Mouse (Mus musculus): Measurements from ENCODE around the gene Cpa2.

Gene Cpa2

DNA sequence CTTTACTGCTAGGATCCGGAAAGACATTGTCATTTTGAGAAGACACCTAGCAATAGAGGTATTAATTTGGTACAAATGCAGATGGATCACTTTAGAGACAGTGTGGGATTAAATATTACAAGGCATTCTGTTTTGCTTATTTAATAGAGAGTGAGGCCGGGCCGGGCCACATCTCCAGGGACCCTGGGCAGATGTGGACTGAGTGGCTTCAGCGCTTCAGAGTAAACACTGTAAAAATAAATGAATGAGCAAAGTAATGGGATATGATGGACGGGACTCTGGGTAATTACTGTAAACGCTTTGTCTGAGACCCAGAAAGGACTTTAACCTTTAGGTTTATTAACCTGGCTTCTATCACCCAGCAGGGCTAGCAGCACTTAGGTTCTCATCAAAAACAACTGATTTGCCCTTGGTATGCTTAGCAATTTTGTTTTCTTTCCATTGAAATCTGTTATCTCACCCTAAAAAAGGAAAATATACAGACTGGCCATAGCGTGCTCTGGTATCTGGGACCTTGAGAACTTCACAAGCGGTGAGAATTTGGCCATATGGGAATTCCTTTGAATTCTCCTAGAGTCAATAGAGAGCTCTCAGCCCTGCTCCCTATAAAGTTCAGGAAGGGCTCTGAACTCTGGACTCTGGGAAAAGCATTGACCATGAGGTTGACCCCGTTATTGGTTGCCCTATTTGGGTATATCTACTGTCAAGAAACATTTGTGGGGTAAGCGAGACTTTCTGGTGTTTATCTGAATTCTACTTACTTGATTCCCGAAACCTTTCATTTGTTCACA is at the start of gene Cpa2:
Gene Cpa2 (plus strand): TSS at position 574 of the 791 bp plus-strand sequence.
- no peak for DNase-seq

DNA sequence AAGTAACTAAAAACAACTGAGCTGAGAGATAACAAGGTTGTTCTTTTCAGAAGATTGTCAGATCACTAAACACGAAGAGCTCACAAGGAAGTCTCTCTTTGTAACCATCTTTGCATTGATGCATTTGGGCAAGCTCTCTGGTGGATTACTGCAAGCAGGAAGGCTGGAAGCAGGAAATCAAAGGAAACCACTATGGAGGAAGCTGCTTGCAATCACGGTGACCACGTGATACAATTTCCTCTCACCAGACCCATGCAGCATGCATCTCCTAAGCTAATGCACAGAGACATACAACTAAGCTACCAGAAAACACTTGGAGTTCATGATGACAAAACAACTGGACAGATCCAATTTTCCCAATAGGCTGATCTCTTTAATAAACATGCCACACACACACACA is 42.3 kb upstream of the Cpa2 start:
- DNase-seq, result no peak

DNA sequence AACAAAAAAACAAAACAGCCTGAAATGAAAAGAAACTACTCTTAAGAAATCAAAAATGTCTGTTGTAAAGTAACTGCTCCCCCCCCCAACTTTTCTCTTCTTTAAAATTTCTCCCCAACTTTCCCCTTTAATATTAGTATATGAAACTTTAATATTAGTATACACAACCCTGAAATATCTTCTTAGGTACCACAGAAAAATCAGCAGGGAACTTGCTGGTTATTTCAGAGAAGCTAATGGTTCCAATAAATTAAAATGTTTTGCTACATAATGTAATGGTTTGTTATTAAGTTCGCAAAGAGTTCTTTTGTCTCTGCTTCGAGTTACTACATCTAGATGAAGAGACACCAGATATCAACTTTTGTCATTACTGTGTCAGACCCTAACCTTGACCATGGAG is 32.6 kb upstream of the Cpa2 start:
- DNase-seq, result no peak

DNA sequence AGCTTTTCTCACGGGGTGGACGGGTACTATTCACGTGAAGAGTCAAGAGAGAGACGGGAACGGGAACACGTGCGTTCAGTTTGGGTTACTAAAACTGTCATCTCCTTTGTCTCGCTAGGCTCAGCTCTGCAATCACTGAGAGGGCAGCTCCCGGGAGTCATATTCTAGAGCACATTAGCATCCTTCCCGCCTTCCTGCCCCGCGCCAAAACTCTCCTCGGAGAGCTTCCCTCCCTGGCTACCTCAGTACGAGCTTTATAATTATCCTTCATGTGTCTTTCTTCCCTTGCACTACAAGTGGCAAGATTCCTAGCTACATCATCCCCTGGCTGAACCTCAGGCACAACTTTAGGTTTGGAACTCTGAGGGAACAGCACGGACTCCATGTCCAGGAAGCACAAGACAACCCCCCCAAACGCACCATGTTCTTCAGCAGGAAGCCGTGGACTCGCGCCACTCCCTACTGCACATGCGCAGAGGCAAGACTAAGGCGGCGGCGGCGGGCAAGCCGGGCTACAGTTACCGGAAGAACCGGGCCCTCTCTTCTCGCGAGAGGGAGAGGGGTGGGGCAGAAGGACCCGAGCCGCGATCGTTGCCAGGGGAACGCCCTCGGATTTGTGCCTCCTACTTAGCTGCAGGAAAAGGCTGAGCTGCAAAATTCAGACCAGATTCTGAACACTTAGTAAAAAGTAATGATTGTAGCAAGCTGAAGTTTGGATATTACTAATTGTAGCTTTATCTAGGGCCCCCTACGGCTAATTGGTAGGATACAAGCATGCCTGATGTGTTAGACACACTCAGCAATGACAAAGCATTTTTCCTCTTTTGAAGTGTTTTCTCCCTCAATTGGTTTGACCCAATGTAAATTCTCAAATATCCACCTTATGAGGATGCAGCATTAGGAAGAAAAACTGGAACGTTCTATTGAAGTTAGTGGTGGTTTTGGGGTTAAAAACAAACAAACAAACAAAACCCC is 31.8 kb upstream of the Cpa2 start, which contains the start of the genes Tmem209 and Ssmem1:
Gene Tmem209 (minus strand): TSS at position 519 of the 975 bp plus-strand sequence.
Gene Ssmem1 (plus strand): TSS at position 585 of the 975 bp plus-strand sequence.
- DNase-seq, result peak; percentile 98

DNA sequence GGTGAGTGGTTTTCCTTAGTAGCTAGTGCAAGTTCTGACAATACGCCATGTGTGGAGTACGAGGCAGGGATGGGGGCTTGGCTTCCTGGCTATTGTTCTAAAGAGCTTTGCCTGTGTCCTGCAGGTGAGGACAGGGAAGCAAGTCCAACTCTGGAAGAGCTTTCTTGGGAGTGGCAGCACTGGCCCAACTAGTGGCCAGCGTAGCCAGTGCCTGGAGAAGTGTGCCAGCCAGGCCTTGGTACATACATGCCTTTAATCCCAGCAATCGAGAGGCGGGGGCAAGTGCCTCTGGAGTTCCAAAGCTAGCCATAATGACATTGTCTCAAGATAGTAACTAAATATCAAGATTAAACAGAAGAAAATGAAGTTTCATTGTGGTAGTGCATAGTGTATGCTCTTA is 31.1 kb upstream of the Cpa2 start:
- DNase-seq, result peak; percentile 45

DNA sequence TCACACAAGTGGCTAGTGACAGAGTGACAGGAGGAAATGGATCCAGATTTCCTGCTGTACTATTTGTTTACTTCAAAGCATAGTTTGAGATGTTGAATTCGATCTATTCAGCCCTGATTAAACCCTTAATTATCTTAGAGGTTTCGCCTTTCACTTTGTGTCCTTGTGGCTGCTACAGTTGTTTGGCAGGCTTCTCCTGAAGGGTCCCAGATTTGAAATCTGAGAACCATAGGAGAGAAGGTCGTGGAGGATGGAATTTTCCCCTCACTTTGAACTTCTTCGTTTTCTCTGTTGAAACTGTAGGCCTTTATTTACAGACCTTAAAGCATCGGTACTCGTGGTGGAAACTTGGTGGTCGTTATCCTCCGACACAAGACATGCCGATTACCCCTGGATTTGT is 27.1 kb upstream of the Cpa2 start:
- no peak for DNase-seq

DNA sequence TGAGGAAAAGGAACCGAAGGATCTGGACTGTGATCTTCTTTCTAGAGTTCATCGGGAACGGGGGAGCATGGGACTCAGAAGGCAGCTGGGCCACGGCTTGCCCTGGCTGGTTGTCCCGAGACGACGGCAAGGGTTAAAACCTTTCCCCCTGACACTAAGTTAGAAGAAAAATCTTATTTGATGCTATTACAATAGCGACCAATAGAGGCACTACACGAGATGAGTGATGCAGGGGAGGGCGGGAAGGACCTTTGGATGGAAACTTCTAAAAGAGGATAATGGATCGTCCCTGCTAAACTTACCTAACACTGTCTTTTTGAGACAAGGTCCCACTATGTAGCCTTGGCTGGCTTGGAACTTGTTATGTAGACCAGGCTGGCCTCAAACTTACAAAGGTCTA is 21.0 kb upstream of the Cpa2 start:
- DNase-seq, result no peak

DNA sequence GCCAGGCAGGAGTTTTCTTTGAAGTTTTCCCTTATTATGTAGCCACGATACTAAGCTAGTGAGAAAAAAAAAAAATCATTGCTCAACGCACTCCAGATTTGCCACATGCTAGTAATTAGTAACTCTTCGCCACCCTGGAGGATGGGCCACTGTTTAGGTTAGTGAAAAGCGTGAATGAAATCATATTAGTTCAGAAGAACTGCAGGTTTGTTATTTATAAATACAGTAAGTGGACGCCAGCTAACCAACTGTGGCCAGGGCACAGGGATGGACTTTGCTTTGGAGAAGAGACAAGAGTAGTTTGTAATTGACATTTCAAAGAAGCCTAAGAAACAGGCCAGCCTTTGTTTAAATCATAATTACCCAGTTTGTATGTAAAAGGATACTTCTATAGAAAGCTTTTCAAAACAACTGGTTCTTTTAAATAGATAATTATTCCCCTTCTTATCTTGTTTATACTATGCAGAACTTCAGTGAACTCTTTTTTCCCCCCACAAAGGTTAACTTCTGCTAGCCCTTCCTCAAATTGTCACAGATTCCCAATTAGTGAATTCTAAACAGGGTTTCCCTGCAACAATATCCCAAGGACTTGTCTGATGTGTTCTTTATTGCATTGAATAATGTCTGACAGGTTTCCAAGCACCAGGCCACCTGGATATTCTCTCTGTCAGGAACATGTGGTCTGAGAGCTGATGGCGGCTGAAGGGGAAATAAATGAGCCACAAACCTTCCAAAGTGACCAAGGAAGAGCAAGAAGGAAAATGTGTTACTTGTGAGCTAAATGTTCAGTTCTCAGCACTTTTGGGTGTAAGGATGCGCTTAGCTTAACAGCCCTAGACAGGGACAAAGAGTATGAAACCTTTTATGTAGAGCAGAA is 15.7 kb upstream of the Cpa2 start:
- DNase-seq, result no peak

DNA sequence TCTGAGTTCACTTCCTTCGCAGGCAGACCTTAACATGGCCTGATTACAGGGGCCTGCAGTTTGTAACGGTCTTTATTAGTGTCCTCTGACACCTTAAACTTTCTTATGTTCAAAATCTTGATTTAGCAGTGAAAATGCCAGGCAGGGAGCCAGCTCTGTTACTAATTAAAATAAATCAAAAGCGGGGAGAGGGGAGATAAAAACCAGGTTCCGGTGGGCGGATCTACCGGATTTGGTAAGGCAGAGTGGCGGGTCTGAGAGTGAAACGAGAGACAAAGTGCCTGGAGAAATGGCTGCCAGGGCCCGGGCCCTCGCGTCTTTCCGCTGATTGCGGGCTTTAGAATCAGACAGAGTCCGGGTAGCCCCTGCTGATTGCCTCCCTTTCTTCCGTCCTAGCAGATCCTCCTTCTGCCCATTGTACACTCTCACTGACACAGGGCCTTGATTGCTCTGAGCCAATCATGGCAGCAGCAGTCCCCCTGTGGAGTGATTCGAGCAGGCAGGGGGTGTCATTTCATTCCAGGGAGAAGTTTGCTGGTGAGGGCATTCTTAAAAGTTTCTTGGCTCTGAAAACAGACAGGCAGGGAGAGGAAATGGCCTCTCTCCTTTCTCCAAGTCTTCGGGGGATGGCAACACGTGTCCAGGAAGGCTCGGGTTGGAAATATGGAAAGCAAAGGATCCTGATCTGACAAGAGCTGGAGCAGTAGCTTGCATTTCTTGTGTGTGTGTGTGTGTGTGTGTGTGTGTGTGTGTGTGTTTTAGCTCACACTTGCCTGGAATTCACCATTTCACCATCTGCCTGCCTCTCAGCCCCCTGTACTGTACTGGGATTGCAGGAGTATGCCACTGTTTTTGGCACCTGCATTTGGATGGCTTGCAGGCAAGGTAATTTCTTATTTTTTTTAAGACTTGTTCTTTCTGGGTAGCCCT is 14.5 kb upstream of the Cpa2 start:
- DNase-seq, result no peak

DNA sequence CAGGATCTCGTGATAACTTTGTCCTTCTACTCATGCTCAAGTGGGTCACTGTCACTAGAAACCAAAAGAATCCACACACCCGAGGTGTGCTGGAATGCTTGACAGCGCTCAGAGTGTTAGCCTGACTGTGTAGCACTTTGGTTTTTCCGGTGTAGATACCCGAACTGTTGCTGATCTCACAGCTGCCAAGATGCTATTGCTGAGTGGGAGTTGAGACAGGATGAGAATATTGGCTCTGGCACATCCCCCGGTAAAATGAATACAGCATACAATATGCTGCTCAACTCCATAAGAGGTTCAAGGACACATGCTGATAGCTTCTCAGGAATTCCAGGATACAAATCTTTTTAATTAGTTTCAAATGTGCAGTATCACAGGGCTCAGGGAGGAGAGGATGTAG is 12.6 kb upstream of the Cpa2 start:
- DNase-seq, result no peak

DNA sequence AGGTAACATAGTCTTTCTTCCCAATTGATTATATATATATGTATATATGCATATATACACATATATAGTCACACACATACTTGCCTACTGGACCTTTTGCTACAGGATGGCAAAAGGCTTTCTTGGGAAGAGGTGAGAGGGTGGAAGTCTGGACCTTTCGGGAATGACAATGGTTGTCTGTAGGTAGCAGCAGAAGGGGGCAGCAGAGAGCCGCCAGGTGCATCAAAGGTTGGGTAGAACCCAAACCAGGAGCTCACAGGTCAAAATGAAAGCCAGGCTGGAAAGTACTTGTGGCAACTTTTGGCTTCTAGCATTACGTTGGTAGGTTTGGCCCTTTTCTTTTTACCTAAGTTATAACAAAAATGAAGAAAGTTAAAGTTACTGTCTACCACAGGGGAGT is 6.0 kb upstream of the Cpa2 start:
- DNase-seq, result peak; percentile 49

DNA sequence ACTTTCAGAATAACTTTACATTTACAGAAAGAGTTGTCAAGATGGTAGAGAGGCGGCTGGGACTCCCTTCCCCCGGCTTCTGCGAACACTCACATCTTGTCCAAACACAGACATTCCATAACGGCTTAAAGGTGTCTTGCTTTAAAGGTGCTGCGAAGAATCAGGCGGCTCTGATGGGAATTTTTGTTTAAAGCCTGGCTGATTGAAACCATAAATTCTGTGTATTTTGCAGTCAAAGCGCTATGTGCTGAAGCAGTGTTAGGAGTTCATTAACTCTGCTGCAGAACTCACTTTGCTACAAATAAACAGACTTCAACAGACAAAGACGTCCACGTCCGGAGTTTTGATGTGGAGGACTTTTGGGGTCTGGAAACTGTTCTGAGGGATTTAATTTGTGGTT is 3.1 kb upstream of the Cpa2 start:
- DNase-seq, result no peak

DNA sequence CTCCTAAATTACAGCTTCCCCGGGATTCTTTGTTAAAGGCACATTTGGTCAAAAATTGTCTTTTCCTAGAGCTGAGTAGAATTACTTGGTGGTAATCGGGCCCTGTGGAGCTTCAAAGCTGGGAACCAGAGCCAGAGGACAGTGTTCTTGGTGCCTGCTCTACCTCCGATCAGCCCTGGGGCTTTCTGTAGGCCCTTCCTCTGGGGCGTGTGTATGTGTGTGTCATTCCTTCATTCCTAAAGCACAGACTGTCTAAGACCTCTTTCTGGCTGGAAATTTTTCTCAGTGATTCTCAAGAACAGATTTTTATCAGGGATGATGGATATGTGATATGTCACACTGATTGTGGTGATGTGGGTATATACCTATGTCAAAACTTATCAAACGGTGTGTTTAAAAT is 2.6 kb upstream of the Cpa2 start:
- DNase-seq, result no peak

DNA sequence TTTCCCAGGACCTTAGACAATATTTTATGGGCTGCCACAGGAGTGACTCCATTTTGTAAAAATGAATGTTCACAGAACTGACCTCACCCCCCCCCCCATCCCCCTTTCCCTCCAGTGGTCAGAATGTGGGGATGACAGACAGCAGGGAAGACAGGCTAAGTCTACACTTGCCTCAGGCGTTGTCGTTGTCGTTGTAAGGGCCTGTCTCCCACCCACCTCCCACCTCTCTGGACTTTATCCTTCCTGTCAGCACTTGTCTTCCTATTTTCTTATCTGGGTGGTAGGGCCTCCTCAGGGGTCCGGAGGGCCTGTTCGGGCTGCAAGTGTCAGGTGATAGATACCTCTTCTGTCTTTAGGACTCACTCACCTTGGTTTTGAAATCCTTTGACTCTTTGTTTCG is 895 bp downstream of the Cpa2 start:
- DNase-seq, result no peak

DNA sequence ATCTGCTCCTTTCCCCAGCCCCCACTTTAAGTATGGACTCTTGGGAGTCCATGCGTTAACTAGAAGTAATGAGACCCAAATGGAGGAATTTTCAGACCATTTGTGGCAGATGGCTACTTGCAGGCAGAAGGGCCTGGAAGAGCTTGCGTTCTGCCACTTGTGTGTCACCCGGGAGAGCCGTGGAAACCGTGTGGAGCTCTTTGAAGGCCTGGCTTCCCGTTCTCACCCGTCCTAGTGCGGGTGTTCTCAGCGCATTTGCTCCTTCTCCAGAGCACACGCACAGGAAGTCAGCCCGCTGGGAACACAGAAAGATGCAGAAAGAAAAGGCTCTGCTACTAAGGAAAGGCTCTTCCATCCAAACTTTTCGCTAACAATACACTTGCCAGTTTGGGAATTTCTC is 1.7 kb downstream of the Cpa2 start:
- no peak for DNase-seq

DNA sequence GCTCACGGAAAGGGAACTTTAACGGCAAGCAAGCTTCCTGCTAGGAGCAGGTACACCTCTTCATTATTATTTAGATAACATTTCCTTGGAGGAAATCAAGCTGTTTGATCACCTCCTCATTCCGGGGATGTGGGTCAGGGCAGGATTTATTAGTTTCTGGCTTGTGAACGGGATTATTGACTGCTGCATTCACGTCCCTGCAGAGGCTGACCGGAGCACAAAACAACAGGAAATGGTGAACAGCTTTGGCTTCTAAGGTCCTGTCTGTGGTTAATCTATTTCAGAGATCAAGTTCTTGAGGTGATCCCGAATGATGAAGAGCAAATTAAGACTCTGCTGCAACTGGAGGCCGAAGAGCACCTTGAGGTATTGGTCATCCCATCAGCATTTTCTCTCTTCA is 2.5 kb downstream of the Cpa2 start:
- no peak for DNase-seq

DNA sequence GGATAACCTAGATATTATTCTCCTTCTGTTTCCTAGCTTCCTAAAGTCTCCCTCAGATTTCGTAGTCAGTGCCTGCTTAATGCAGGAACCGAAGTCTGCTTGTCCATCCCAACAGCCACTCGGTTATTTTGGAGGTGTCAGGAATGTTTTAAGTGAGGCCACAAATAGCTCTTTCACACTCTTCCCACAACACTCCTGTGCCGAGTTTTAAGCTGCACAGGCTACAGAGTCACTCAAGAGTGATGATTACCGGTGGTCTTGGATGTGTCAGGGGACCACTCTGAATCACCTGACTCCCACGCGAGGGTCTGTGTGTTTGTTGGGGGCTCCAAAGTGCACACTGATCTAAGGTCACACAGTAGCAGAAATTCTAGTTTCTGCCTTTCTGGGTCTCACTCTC is 4.3 kb downstream of the Cpa2 start:
- DNase-seq, result no peak

DNA sequence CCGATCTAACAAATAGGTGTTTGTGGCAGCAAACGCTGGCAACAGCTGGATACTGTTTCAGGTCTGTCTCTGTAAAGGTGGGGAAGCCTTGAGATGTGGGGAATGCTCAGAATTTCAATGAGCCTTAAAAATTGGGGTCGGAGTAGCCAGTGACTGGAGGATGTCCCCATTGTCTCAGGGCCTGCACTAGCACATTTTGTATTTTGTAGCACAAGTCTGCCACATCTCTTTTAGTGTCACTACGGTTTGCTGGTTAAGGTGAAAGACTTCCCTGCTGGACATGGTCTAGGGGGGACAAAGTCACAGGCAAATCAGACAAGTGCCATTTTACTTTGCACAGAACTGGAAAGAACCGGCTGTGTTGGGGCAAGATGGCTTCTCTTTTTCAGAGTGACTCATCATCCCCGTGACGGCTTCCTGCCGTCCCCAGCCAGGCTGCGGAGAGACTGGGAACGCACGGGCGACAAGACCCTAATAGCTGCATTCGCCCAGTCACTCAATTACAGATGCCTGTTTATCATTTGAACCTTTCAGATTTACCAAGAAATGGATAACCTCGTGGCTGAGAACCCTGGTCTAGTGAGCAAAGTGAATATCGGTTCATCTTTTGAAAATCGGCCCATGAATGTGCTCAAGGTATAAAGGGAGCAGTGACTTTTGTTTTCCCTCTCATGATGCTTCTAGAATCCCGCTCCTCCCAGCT is 5.3 kb downstream of the Cpa2 start:
- peak; percentile 40 for DNase-seq

DNA sequence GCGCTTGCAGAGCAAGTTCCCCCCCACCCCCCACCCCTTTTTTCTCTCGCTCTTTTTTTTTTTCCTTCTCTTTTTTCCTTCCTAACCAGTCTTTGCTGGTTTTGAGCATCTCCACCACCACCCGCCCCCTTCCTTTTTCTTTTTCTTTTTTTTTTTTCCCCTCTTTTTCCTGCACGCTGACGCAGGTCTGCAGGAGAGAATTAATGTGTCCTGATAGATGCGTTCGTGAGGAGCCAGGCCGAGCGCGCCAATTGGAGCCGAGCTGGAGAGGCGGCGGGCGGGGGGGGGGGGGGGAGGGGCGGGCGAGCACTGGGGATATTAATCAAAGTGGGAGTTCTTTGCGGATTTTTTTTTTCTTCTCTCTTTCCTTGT is 5.9 kb downstream of the Cpa2 start:
- peak; percentile 58 for DNase-seq

DNA sequence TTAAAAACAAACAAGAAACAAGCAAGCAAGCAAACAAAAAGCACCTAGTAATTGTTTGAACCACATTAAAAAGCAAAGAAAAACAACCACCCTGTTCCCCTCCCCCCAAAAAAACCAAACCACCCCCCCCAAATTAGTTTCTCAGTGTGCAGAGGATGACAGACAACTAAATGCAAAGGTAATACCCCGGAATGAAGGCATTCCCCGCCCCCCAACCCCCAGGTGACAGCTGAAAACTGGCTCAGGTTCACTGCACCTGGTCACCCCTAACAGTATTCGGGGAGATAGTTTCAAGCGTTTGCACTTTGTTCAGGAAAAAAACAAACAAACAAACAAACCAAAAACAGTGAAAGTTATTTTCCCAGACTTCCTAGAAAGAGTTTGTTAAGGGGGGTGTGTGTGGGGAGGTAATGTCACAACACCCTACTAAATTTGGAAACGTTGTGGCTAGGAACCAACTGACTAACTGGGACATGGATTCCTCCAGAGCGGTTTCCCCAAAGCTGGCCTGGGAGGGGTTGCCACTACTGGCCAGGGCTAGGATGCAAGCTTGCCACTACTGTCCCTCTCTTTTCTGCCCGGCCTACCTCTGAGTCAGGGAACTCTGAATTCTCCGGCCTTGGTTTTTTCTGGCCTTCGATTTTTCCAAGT is 6.4 kb downstream of the Cpa2 start:
- DNase-seq, result peak; percentile 34

Data from cerebellum, adult 9-11 months (tissue).